Mouse (Mus musculus) Muller cell, postnatal 12 days (primary cell): Measurements from ENCODE around the gene Olfr1360.

Experiments used
- DNase-seq: peaks from one replicate; pipeline ENCODE4 v3.0.0-alpha.2; 2015; ENCODE audit errors: inconsistent ontology term

The Olfr1360 gene

DNA sequence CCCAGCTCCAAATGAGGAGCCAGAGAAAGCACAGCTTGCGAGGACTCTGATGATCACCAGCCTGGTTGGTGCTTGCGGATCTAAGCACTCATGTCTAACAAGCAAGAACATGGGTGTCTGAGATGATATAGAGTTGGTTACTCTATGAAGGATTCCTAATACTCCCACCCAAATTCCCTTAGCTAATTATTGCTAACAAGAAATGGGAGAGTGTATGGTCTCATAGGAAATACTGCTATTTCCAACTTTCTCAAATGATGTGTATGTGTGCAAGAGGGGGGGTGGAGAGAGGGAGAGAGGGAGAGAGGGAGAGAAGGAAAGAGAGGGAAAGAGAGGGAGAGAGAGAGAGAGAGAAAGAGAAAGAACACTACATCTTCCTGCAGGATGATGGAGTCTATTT lies 13.9 kb downstream of the Olfr1360 start, which contains the start of gene Olfr1361:
TSS of gene Olfr1361 (minus strand) at position 101 of the 400 bp plus-strand sequence.
- DNase-seq: no peak

GRCm38 (mm10) chr13:21642418-21642817 lies 34.8 kb downstream of the Olfr1360 start, which contains the start of gene Olfr11:
Olfr11 (minus strand) TSS chr13:21642518.
- DNase-seq: no peak
